Mouse (Mus musculus) midbrain, embryonic 14.5 days (tissue): ENCODE results near the gene Rabep2. TPM values are rescaled to one million over a fixed set of nuclear protein-coding genes. Genes with fewer than 3 reads are reported as not detected.

Source experiments
- ATAC-seq: fragments of 200-750 bp; cut with Nextera tagmentation; 2 replicates; pipeline ENCODE4 v1.8.0; 2017; ENCODE audit warnings: moderate number of reproducible peaks, moderate library complexity; ENCODE audit not compliant: low FRiP score, low TSS enrichment
- DNase-seq: peaks from one replicate; pipeline ENCODE4 v3.0.0-alpha.2; 2015
- H3K27ac ChIP-seq: fragments of 300-500 bp; sonication (generic); replicated peaks from 2 replicates; pipeline ENCODE4 v1.5.1; 2014; ENCODE audit warnings: mild to moderate bottlenecking, low read depth, low read length, moderate library complexity
- H3K27me3 ChIP-seq: fragments of 300-500 bp; sonication (generic); 2 replicates; pipeline ENCODE4 v1.6.1; 2014; ENCODE audit warnings: low read length, control low read depth, mixed read lengths; ENCODE audit not compliant: control insufficient read depth, insufficient read depth
- H3K36me3 ChIP-seq: fragments of 300-500 bp; sonication (generic); 2 replicates; pipeline ENCODE4 v1.6.1; 2014; ENCODE audit warnings: low read length, control low read depth; ENCODE audit not compliant: control insufficient read depth, insufficient read depth
- H3K4me1 ChIP-seq: fragments of 300-500 bp; sonication (generic); 2 replicates; pipeline ENCODE4 v1.6.1; 2014; ENCODE audit warnings: mild to moderate bottlenecking, antibody characterized with exemption, low read length, control low read depth; ENCODE audit not compliant: control insufficient read depth, insufficient read depth
- H3K4me2 ChIP-seq: fragments of 300-500 bp; sonication (generic); 2 replicates; pipeline ENCODE4 v1.6.1; 2014; ENCODE audit warnings: mild to moderate bottlenecking, low read length, moderate library complexity
- H3K4me3 ChIP-seq: fragments of 300-500 bp; sonication (generic); replicated peaks from 2 replicates; pipeline ENCODE4 v1.5.1; 2014; ENCODE audit warnings: low read depth, low read length
- H3K9ac ChIP-seq: fragments of 300-500 bp; sonication (generic); replicated peaks from 2 replicates; pipeline ENCODE4 v1.6.1; 2014; ENCODE audit warnings: mild to moderate bottlenecking, low read length, moderate library complexity
- H3K9me3 ChIP-seq: fragments of 300-500 bp; sonication (generic); 2 replicates; pipeline ENCODE4 v1.6.1; 2016; ENCODE audit warnings: low read length, control low read depth, mixed read lengths; ENCODE audit not compliant: control insufficient read depth
- WGBS: fragments of 180-500 bp; shearing (Covaris S2); extraction: QIAGEN DNeasy Blood & Tissue Kit; methylation state at CpG from one replicate; pipeline ENCODE4 v1.1.7; 2014; 5-methylcytosine and 5-hydroxymethylcytosine counted together
- polyA plus RNA-seq: library from polyadenylated mRNA; unstranded; fragments of >200 nt; fragmentation: Nextera tagmentation; extraction: Ambion mirVana; gene quantifications from 2 replicates; pipeline ENCODE4 v1.2.1, GENCODE M21; 2014

The Rabep2 gene
- polyA plus RNA-seq, 1 experiment from 2014 or later = 22.1 TPM

DNA sequence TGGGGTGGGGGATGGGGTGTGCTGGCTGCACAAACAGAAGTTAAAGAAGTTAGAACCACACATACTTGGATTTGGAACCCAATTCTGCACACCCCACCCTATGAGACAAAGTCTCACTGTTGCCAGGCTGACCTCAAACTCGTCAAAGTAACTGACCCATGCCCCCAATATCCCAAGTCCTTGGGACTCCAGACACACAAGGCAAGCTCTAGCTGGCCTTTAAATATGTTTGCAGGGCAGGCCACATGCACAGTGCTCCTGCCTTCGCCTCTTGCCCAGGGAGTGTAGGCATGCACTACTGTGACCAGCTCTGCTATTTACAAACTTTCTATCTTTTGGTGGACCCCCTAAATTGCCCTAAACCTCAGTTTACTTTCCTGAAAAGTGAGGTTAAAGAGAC, 26.7 kb downstream of the Rabep2 start:
- Histone ChIP-seq H3K9me3 (no peaks in the 10 kb centered on the region), H3K27me3 (no peaks in the 10 kb centered on the region), H3K4me1 (no peaks in the 10 kb centered on the region), H3K27ac (no peak overlapping the region), H3K36me3 (no peaks in the 10 kb centered on the region), H3K9ac (no peak overlapping the region), H3K4me2 (no peak overlapping the region), H3K4me3 (no peak overlapping the region)
- ATAC-seq (no peak), DNase-seq (no peak)
- WGBS = 75% methylated on average over 2 of the region's 2 CpGs

DNA sequence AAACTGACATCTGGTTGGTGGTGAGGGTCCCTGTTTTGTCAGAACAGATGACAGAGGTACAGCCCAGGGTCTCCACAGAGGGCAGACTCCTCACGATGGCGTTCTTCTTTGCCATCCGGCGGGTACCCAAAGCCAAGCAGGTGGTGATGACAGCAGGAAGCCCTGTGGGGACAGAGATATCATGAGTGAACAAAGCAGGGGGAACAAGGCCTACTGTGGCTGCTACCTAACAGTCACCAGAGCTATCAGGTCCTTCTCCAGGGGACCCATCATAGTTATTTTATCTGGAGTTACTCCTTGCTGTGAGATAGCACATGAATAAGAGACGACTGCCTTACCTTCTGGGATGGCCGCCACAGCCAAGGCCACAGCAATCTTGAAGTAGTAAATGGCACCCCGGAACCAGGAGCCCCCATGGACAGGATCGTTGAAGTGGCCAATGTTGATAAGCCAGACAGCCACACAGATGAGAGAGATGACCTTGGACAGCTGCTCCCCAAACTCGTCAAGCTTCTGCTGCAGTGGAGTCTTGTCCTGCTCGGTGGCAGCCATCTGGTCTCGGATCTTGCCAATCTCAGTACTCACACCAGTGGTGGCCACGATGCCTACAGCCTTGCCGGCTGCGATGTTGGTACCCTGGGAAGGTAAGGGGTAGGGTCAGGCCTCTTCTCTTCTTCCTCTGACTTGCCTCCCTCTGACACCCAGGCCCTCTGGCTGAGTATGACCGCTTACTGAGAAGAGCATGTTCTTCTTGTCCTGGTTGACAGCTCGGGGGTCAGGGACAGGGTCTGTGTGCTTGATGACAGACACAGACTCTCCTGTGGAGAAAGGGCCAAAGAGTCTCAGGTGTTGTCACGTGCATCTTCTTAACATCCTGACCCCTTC, 28.1 kb downstream of the Rabep2 start:
- WGBS = 92% methylated on average over 17 of the region's 17 CpGs
- no peaks in the 10 kb centered on the region for H3K27me3 ChIP-seq
- no peak overlapping the region for H3K9ac ChIP-seq
- ATAC-seq (no peak), DNase-seq (no peak)
- H3K4me2 ChIP-seq = no peak overlapping the region
- H3K27ac ChIP-seq = no peak overlapping the region
- no peak overlapping the region for H3K4me3 ChIP-seq
- H3K36me3 ChIP-seq = no peaks in the 10 kb centered on the region
- no peaks in the 10 kb centered on the region for H3K9me3 ChIP-seq
- no peaks in the 10 kb centered on the region for H3K4me1 ChIP-seq

DNA sequence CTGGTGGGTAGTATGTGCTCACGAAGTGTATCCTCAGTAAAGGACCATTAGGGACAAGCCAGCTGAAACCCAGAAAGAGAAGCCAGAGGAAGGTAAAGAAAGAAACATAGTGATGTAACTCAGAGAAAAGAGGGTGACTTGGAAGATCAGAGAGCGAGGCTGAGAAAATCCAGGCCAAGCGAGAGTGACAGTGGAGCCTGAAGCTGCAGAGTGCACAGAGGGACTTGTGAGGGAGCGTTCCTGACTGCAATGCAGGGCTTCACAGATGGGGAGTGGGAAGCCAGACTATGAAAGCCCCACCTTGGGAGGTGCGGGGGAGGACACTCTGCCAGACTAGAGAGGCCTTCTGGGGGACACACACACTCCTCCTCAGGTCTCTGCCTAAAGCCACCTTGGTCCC, 29.7 kb downstream of the Rabep2 start:
- Histone ChIP-seq H3K4me3 (no peak overlapping the region), H3K27ac (no peak overlapping the region), H3K4me1 (no peaks in the 10 kb centered on the region), H3K9ac (no peak overlapping the region), H3K9me3 (no peaks in the 10 kb centered on the region), H3K4me2 (no peak overlapping the region), H3K36me3 (no peaks in the 10 kb centered on the region), H3K27me3 (no peaks in the 10 kb centered on the region)
- DNase-seq (no peak), ATAC-seq (no peak)
- 80% methylated on average over 5 of the region's 5 CpGs for WGBS

DNA sequence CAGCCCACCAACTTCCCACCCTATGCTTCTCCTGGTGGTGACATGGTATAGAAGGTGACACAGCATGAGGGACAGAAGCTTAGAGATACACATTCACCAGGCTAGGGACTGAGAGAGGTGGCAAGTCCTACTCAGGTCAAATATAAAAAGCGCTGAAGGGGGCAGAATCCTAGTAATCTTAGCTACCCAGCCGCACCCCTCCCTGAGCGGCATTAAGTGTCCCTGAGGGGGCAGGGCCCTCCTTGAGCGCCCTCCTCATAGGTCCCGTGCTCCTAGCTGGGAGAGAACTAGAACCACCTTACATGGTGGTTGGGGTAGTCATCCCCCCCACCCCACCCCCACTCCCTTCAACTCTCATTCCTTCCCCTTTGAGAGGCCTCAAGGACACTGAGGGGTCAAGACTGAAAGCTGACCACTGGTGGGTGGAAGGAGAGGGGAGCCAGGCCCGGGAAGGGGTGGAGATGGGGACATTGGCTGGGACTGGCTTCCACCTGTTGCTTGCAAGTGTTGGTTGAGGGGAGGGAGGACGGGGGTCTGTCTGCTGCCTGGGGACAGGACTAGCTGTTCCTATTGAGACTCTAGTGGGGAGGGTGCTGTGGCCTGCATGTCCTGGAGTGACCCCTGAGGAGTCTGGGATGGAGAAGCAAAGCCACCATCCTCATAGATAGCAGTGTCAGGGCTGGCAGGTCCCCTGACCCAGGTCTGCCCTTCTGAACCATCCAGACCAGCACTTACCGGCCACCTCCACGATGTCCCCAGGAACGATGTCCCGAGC, 30.5 kb downstream of the Rabep2 start:
- no peaks in the 10 kb centered on the region for H3K9me3 ChIP-seq
- H3K4me1 ChIP-seq = no peaks in the 10 kb centered on the region
- ATAC-seq (no peak), DNase-seq (no peak)
- H3K4me3 ChIP-seq = no peak overlapping the region
- H3K36me3 ChIP-seq = no peaks in the 10 kb centered on the region
- H3K27ac ChIP-seq = no peak overlapping the region
- H3K4me2 ChIP-seq = no peak overlapping the region
- WGBS = 85% methylated on average over 11 of the region's 11 CpGs
- H3K9ac ChIP-seq = no peak overlapping the region
- H3K27me3 ChIP-seq = no peaks in the 10 kb centered on the region

DNA sequence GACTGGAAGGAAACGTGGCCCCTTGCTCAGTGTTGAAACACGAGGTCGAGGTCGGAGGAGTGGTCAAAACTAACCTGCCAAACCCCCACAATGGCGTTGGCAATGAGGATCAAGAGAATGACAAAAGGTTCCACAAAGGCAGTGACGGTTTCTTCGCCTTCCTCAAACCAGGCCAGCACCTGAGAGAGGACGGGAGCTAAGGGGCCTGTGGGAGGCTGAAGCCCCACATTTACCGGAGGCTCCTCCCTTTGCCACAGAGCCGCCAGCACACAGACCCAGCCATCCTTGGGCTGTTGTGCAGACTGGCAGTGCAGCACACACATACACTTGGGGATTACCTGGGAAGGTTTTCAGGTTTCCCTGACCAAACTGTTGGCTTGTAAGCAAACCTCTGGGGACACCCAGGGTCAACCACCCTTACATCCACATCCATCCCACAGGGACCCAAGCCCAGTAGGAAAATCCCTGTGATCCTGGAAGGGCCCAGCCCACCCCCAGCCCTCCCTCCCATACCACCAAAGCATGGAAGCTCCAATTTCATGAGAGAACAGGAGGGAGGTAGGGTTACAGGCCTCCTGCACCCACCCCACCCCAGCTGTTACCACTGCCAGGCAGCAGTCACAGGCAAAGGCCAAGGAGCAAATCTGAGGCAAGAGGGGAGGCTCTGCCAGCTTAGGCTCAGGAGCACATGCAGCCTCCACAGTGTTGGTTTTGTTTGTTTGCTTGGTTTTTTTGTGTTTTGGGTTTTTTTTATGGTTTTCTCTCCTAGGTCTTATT, 32.3 kb downstream of the Rabep2 start:
- 53% methylated on average over 10 of the region's 10 CpGs for WGBS
- H3K4me3 ChIP-seq = no peak overlapping the region
- no peak overlapping the region for H3K27ac ChIP-seq
- no peak overlapping the region for H3K9ac ChIP-seq
- no peaks in the 10 kb centered on the region for H3K36me3 ChIP-seq
- no peak overlapping the region for H3K4me2 ChIP-seq
- no peaks in the 10 kb centered on the region for H3K27me3 ChIP-seq
- H3K9me3 ChIP-seq = no peaks in the 10 kb centered on the region
- ATAC-seq = no peak
- H3K4me1 ChIP-seq = no peaks in the 10 kb centered on the region
- no peak for DNase-seq

DNA sequence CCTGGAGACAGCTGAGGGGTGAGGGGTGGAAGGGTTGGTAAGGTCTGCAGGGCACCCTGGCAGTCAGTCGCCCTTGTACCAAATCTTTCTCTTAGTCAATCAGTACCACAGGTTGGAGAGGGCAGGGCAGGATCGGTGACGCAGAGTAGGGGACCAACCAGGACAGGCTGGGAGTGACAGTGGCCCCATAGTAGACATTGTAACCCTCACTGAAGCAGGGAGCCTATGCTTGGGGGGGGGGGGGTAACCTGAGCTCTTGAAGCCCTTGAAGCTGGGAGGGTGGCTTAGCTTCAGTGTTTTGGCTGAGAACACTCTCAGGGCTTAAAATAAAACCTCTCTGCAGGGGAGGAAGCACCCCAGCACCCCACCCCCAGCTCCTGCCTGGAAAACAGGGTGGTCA, 33.1 kb downstream of the Rabep2 start:
- Histone ChIP-seq H3K27ac (no peak overlapping the region), H3K27me3 (no peaks in the 10 kb centered on the region), H3K9ac (no peak overlapping the region), H3K4me3 (no peak overlapping the region), H3K36me3 (peaks cover 6% of the 10 kb centered on the region; the same call in 1 of the 2 replicates), H3K9me3 (no peaks in the 10 kb centered on the region), H3K4me2 (no peak overlapping the region), H3K4me1 (no peaks in the 10 kb centered on the region)
- no peak for DNase-seq
- no peak for ATAC-seq
- 67% methylated on average over 3 of the region's 3 CpGs for WGBS

- H3K9ac ChIP-seq = no peak within 1 kb of the TSS
- no peak within 1 kb of the TSS for H3K27ac ChIP-seq
- H3K27me3 ChIP-seq = no peaks in the 10 kb centered on the region
- 55% methylated on average over 5 of the region's 5 CpGs for WGBS
- DNase-seq (no peak), ATAC-seq (no peak)
- no peak within 1 kb of the TSS for H3K4me2 ChIP-seq
- H3K9me3 ChIP-seq = no peaks in the 10 kb centered on the region
- H3K4me3 ChIP-seq = no peak within 1 kb of the TSS
- peaks cover 20% of the 10 kb centered on the region for H3K36me3 ChIP-seq
- no peaks in the 10 kb centered on the region for H3K4me1 ChIP-seq
Observed at GRCm38 (mm10) chr7:126463004-126463403, 34.4 kb downstream of the Rabep2 start, which contains the start of gene Atp2a1. Gene Atp2a1, minus strand, starts transcription at chr7:126463108.

GRCm38 (mm10) chr7:126463547-126463946, 35.0 kb downstream of the Rabep2 start:
- H3K27ac ChIP-seq = no peak overlapping the region
- H3K36me3 ChIP-seq = peaks cover 25% of the 10 kb centered on the region
- DNase-seq = no peak
- no peak for ATAC-seq
- no peaks in the 10 kb centered on the region for H3K4me1 ChIP-seq
- H3K4me2 ChIP-seq = no peak overlapping the region
- no peak overlapping the region for H3K4me3 ChIP-seq
- no peaks in the 10 kb centered on the region for H3K27me3 ChIP-seq
- H3K9me3 ChIP-seq = no peaks in the 10 kb centered on the region
- WGBS = 62% methylated on average over 4 of the region's 4 CpGs
- H3K9ac ChIP-seq = no peak overlapping the region
